Mouse (Mus musculus) thymus, postnatal 14 days (tissue): Measurements from ENCODE around the gene Adamts2.

Experiments used
- DNase-seq: peaks from one replicate; pipeline ENCODE4 v3.0.0; 2021

Gene Adamts2

GRCm38 (mm10) chr11:50601641-50602355 lies at the start of gene Adamts2:
Adamts2 (plus strand) TSS chr11:50602084.
- peak; percentile 70 for DNase-seq

- no peak for DNase-seq
Measured at GRCm38 (mm10) chr11:50557064-50557463, 44.8 kb upstream of the Adamts2 start.

GRCm38 (mm10) chr11:50559108-50559507 lies 42.8 kb upstream of the Adamts2 start:
- DNase-seq, result peak; percentile 28

GRCm38 (mm10) chr11:50565466-50566211 lies 36.2 kb upstream of the Adamts2 start:
- DNase-seq, result peak; percentile 82

DNA sequence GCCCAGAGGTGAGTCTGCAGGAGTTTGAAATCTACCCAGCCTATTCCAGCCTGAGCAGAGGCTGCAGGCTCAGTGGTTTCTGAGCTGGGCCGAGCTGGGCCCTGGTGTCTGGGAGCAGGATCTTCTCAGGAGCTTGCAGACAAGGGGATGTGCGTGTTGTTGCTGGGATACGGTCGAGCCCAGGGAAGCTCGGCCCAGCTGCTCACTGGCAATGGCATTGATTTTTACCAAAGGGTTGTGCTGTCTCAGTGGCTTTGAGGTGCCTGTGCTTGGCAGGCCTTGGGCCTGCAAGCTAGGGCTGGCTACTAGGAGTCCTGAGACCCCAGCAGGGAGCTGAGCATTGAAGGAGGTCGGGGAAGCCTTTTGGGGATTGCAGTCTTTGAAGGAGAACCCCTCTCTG lies 30.4 kb upstream of the Adamts2 start:
- DNase-seq, result no peak

DNA sequence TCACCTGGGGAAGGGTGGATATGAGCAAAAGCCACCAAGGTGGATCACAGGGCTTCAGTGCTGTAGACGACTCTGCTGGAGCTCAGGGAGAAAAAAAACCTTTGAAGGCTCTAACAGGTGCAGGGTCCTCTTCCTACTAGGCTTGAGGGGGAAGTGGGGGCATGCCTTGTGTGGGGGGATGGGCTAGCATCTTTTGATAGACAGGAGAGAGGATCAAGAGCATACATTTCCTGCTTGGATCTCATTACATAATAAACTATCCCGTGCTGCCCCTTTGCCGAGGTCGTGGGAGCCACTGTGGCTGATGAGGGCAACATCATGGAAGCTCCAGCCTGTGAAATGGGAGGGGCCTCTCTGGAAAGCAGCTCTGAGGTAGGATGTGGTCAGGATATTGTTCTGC lies 25.4 kb upstream of the Adamts2 start:
- peak; percentile 56 for DNase-seq

GRCm38 (mm10) chr11:50587026-50587425 lies 14.9 kb upstream of the Adamts2 start:
- DNase-seq, result peak; percentile 66

GRCm38 (mm10) chr11:50587787-50588186 lies 14.1 kb upstream of the Adamts2 start:
- DNase-seq, result peak; percentile 77

GRCm38 (mm10) chr11:50589060-50589459 lies 12.8 kb upstream of the Adamts2 start:
- DNase-seq, result peak; percentile 63

- DNase-seq, result no peak
Measured at GRCm38 (mm10) chr11:50591053-50591452, 10.8 kb upstream of the Adamts2 start.

- no peak for DNase-seq
Measured at GRCm38 (mm10) chr11:50592892-50593553, 8.9 kb upstream of the Adamts2 start.

DNA sequence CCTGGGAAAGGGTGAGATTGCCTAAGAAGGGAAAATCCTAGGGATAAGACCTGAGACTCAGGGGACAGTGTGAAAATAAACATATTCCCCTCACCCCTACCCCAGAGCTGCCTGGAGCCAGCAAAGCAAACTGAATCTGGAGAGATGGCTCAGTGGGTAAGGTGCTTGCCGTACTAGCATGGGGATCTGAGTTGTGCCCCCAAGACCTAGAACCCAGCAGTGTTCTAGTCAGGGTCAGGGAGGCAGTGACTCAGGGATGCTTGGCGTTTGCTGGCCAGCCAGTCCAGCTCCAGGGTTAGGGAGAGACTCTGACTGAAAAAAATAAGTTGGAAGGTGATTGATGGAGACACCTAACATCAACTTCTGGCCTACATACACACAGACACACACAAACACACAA lies 5.3 kb upstream of the Adamts2 start:
- DNase-seq, result no peak

DNA sequence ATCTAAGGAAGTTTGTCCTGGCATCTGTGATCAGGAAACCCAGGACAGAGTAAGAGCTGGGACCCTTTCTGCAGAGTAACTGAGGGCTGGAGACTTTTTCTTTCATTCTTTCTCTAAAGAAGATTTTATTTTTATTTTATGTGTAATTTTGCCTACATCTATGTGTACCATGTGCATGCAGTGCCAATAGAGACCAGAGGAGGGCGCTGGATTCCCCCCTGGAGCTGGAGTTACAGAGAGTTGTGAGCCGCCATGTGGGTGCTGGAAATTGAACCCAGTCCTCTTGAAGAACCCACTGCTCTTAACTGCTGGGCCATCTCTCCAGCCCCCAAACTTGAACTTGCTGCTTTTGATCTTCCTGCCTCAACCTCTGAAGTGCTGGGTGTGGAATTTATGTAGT lies 2.7 kb upstream of the Adamts2 start:
- no peak for DNase-seq

DNA sequence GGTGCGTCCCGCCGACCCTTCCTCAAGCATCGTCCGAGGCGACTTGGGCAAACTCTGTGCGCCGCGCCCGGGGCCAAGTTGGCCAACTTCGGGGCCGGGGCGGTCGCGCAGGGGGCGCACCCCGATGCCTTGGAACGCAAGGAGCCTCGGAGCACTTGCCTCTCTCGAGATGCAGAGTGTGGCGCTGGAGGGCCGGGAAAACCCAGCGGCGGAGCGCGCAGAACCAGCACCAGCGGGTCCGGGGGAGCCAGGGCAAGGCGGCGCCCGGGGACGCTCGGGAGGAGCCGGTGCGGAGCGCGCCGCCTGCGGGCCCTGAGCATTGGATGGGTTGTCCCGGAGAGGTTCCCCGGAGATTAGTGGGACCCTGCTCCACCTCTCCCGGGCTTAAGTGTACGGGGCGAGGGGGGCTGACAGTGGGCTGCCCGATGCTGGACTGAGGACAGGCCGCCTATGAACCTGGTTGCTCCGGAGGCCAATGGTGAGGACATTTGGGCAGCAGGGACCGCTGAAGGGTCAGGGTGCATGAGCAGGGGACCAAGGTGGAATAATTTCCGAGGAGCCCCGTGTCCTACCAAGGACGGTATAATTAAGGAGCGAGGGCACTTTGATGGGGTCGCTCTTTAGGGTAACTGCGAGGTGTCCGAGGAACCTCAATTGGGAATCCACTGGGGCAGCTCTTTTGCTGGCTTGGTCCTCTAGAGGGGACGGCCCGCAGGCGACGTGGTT lies 635 bp downstream of the Adamts2 start:
- no peak for DNase-seq

DNA sequence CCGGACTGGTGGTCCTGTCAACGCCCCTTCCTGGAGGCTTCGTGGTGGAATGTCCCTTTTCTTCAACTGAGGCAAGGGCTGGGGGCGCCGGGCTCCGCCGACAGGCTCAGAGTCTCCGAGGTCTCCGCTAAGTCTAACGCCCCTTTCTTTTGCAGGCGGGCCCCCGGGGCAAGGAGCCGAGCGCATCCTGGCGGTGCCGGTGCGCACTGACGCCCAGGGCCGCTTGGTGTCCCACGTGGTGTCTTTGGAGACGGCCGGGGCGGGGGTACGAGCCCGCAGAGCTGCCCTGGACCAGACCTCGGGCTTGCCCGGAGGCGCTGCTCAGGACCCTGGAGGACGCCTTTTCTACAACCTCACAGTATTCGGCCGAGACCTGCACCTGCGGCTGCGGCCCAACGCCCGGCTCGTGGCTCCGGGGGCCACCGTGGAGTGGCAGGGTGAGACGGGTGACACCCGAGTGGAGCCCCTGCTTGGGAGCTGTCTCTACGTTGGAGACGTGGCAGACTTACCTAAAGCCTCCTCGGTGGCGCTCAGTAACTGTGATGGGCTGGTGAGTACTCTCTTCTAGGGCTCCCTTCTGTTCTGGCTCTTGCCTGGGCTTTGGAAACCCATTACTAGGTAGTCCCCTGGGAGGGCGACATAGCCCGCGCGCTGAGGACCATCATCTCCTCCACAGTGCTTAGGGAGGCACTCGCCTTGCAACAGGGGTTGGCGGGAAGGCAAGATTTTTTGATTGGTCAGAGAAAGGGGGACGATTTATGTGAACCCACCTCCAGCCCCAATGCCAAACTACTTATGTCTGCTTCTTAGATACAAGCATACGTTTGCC lies 1.4 kb downstream of the Adamts2 start:
- DNase-seq, result peak; percentile 67

DNA sequence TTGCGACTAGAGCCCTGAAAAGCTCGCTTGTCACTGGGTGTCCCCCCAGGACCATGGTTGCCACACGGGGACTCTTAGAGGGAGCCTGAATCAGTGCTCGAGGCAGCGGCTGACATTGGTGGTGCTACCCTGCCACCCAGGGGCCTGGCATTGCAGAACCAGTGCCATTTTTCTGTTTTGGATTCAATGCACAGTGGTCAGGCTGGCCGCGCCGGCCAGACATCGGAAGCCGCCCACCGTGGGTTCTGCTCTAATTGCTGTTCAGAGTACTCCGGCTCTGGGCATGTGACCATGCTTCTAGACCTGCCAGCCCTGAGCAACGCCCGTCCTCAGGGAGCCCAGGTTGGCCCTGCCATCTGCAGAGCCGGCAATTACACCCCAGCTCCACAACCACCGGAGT lies 2.5 kb downstream of the Adamts2 start:
- no peak for DNase-seq

GRCm38 (mm10) chr11:50611181-50611580 lies 9.3 kb downstream of the Adamts2 start:
- DNase-seq, result no peak

- DNase-seq, result no peak
Measured at GRCm38 (mm10) chr11:50617015-50617543, 15.2 kb downstream of the Adamts2 start.

- no peak for DNase-seq
Measured at GRCm38 (mm10) chr11:50620926-50621325, 19.0 kb downstream of the Adamts2 start.

GRCm38 (mm10) chr11:50621364-50621763 lies 19.5 kb downstream of the Adamts2 start:
- DNase-seq, result no peak

DNA sequence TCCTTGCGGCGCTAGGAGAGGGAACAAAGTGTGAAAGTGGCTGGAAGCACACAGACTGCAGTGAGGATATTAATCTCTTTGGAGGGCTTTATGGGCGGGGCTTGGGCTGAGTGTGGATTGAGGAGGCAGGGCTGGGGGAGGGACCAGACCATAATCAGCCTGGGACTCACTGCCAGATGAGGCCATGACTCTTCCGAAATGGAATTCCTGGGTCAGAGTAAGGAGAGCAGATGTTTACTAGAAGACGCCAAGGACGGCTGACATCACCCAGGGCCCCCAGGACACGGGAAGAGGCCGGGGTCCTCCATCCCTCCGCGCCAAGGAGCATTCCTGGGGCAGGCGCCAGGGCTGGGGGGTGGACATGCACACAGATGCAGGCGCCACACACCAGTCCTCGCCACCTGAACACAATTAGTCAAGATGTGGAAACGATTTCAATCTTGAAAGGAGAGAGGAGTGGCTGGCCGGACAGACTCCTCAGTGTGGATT lies 20.4 kb downstream of the Adamts2 start:
- DNase-seq, result no peak

GRCm38 (mm10) chr11:50623806-50624205 lies 21.9 kb downstream of the Adamts2 start:
- peak; percentile 69 for DNase-seq
